Mouse (Mus musculus) neural tube, embryonic 11.5 days (tissue): ENCODE measurements around the gene Ngrn. TPM values are rescaled to one million over a fixed set of nuclear protein-coding genes. Genes with fewer than 3 reads are reported as not detected.

Experiments
- ATAC-seq: fragments of 200-750 bp; cut with Nextera tagmentation; 2 replicates; pipeline ENCODE4 v1.8.0; 2017; ENCODE audit warnings: moderate number of reproducible peaks, mild to moderate bottlenecking, moderate TSS enrichment, moderate library complexity; ENCODE audit not compliant: insufficient read depth, low FRiP score, low TSS enrichment
- DNase-seq: peaks from one replicate; pipeline ENCODE4 v3.0.0-alpha.2; 2015; ENCODE audit warnings: low spot score
- H3K27ac ChIP-seq: fragments of 300-500 bp; sonication (generic); 2 replicates; pipeline ENCODE4 v1.5.1; 2014; ENCODE audit warnings: low read depth, mild to moderate bottlenecking, low read length
- H3K27me3 ChIP-seq: fragments of 300-500 bp; sonication (generic); 2 replicates; pipeline ENCODE4 v1.6.1; 2014; ENCODE audit warnings: mild to moderate bottlenecking, low read length, mixed read lengths; ENCODE audit not compliant: control insufficient read depth, insufficient read depth
- H3K36me3 ChIP-seq: fragments of 300-500 bp; sonication (generic); 2 replicates; pipeline ENCODE4 v1.6.1; 2014; ENCODE audit warnings: mild to moderate bottlenecking, low read length, moderate library complexity, mixed read lengths; ENCODE audit not compliant: control insufficient read depth, insufficient read depth
- H3K4me1 ChIP-seq: fragments of 300-500 bp; sonication (generic); 2 replicates; pipeline ENCODE4 v1.6.1; 2014; ENCODE audit warnings: low read length, mixed read lengths; ENCODE audit not compliant: control insufficient read depth, insufficient read depth
- H3K4me2 ChIP-seq: fragments of 300-500 bp; sonication (generic); 2 replicates; pipeline ENCODE4 v1.6.1; 2014; ENCODE audit warnings: low read depth, mild to moderate bottlenecking, moderate library complexity
- H3K4me3 ChIP-seq: fragments of 300-500 bp; sonication (generic); 2 replicates; pipeline ENCODE4 v1.5.1; 2014; ENCODE audit warnings: low read depth, low read length
- H3K9ac ChIP-seq: fragments of 300-500 bp; sonication (generic); 2 replicates; pipeline ENCODE4 v1.6.1; 2014; ENCODE audit warnings: mild to moderate bottlenecking, low read length
- H3K9me3 ChIP-seq: fragments of 300-500 bp; sonication (generic); 2 replicates; pipeline ENCODE4 v1.6.1; 2016; ENCODE audit warnings: low read length; ENCODE audit not compliant: control insufficient read depth
- WGBS: fragments of 180-500 bp; shearing (Covaris S2); extraction: QIAGEN DNeasy Blood & Tissue Kit; methylation state at CpG from one replicate; pipeline ENCODE4 v1.1.7; 2014; 5-methylcytosine and 5-hydroxymethylcytosine counted together
- polyA plus RNA-seq: library from polyadenylated mRNA; unstranded; fragments of >200 nt; fragmentation: Nextera tagmentation; extraction: Ambion mirVana; gene quantifications from 2 replicates; pipeline ENCODE4 v1.2.1, GENCODE M21; 2014

Gene Ngrn
- polyA plus RNA-seq, 1 experiment from 2014 or later = 42.9 TPM

DNA sequence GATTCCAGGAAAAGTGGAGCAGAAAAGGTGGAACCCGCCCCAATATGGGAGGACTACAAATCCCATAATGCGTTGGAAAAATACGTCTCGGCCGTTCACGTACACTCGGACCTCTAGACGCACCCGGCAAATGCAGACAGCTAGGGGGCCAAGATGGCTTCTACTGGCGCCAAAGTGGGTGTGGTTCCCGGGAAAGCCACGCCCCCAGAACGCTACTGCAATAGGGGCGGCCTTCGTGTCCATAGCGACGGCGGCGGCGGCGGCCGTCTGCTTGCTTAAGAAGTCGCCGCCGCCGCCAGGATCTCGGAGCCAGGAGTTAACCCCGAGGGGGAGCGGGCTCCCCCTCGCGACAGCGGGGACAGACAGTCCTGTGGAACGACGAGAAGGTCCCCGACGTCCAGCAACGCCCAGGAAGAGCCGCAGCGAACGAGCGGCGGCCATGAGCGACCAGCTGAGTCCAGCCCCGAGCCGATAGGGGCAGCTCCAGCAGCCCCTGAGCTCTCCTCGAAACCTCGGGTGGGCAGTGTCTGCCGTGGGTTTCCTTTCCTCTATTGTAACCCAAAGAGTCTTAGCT lies 14.8 kb upstream of the Ngrn start, which contains the start of gene Ttll13:
Gene Ttll13, plus strand, starts transcription at position 229 of the 574 bp plus-strand sequence.
- peak within 1 kb of the TSS; percentile 46 for H3K4me3 ChIP-seq
- ATAC-seq (peak; percentile 94), DNase-seq (peak; percentile 98)
- no peaks in the 10 kb centered on the region; the same call in 1 of the 2 replicates for H3K9me3 ChIP-seq
- WGBS = 0% methylated on average over 48 of the region's 48 CpGs
- H3K36me3 ChIP-seq = no peaks in the 10 kb centered on the region
- H3K9ac ChIP-seq = peak within 1 kb of the TSS; percentile 41
- peak within 1 kb of the TSS; percentile 32 for H3K4me2 ChIP-seq
- H3K27ac ChIP-seq = peak within 1 kb of the TSS; percentile 28; the same call in 1 of the 2 replicates
- H3K27me3 ChIP-seq = no peaks in the 10 kb centered on the region
- H3K4me1 ChIP-seq = no peaks in the 10 kb centered on the region

GRCm38 (mm10) chr7:80246859-80247258 lies 14.2 kb upstream of the Ngrn start:
- Histone ChIP-seq H3K27me3 (no peaks in the 10 kb centered on the region), H3K9me3 (no peaks in the 10 kb centered on the region; the same call in 1 of the 2 replicates), H3K9ac (peak overlapping the region; percentile 41; the same call in 1 of the 2 replicates), H3K4me2 (peak overlapping the region; percentile 32), H3K4me1 (no peaks in the 10 kb centered on the region), H3K36me3 (no peaks in the 10 kb centered on the region), H3K4me3 (peak overlapping the region; percentile 46), H3K27ac (no peak overlapping the region)
- ATAC-seq (no peak), DNase-seq (no peak)
- 66% methylated on average over 7 of the region's 7 CpGs for WGBS

DNA sequence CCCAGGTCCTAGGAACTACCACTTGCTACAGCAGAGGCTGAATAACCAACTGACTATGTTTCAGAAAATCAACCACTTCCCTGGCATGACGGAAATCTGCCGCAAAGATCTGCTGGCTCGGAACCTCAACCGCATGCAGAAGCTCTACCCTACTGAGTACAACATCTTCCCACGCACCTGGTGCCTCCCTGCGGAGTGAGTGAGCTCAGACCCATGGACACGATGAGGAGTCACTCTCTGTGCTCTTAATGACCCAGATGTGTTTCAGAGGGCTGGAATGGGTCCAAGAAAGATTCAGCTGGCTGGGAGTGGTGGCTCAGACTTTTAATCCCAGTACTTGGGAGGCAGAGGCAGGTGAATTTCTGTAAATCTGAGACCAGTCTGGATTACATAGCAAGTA lies 8.6 kb upstream of the Ngrn start:
- no peak overlapping the region for H3K9ac ChIP-seq
- DNase-seq (no peak), ATAC-seq (no peak)
- H3K4me2 ChIP-seq = no peak overlapping the region
- no peaks in the 10 kb centered on the region; the same call in 1 of the 2 replicates for H3K27me3 ChIP-seq
- H3K4me3 ChIP-seq = no peak overlapping the region
- 84% methylated on average over 7 of the region's 7 CpGs for WGBS
- H3K36me3 ChIP-seq = no peaks in the 10 kb centered on the region
- no peaks in the 10 kb centered on the region for H3K9me3 ChIP-seq
- no peak overlapping the region for H3K27ac ChIP-seq
- no peaks in the 10 kb centered on the region for H3K4me1 ChIP-seq

- Histone ChIP-seq H3K4me1 (no peaks in the 10 kb centered on the region), H3K4me2 (no peak overlapping the region), H3K27ac (no peak overlapping the region), H3K4me3 (no peak overlapping the region), H3K9me3 (no peaks in the 10 kb centered on the region), H3K27me3 (no peaks in the 10 kb centered on the region; the same call in 1 of the 2 replicates), H3K36me3 (no peaks in the 10 kb centered on the region), H3K9ac (no peak overlapping the region)
- ATAC-seq (no peak), DNase-seq (no peak)
- 86% methylated on average over 11 of the region's 11 CpGs for WGBS
Observed at GRCm38 (mm10) chr7:80252886-80253285, 8.1 kb upstream of the Ngrn start.

DNA sequence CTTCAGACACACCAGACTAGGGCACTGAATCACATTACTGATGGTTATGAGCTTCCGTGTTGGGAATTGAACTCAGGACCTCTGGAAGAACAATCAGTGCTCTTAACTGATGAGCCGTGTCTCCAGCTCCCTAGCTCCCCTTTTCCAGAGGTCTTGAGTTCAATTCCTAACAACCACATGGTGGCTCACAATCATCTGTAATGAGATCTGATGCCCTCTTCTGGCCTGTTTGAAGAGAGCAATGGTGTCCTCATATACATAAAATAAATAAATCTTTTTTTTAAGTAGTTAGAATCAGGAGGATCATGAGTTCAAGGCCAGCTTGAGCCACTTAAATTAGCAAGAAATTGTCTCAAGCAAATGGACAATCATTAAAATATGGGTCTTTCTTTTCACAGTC lies 5.0 kb upstream of the Ngrn start:
- WGBS = 81% methylated on average over 2 of the region's 2 CpGs
- no peak for ATAC-seq
- H3K27me3 ChIP-seq = no peaks in the 10 kb centered on the region; the same call in 1 of the 2 replicates

DNA sequence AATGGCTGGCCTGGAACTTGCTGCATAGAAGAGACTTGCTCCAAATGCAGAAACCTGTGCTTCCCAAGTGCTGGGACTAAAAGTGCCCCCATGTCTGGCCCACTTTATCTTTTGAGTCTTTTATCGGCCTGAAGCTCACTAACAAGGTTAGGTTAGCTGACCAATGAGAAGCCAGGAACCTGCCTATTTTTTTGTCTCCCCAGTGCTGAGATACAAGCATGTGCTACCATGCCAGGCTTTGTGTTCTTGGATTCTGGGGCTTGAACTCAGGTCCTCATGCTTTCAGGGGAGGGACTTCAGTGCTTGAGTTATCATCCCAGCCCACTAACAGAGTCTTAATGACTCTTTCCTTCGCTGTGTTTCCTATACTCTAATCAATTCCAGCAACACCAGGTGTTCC lies 3.3 kb upstream of the Ngrn start:
- DNase-seq = no peak
- ATAC-seq = no peak
- Histone ChIP-seq H3K27ac (no peak overlapping the region), H3K27me3 (no peaks in the 10 kb centered on the region; the same call in 1 of the 2 replicates), H3K4me1 (peaks cover 7% of the 10 kb centered on the region), H3K4me2 (no peak overlapping the region), H3K9ac (no peak overlapping the region), H3K36me3 (no peaks in the 10 kb centered on the region), H3K4me3 (no peak overlapping the region), H3K9me3 (no peaks in the 10 kb centered on the region)
- 69% methylated on average over 2 of the region's 2 CpGs for WGBS

More for the DNA sequence above, 5.0 kb upstream of the Ngrn start:
- H3K9ac ChIP-seq = no peak overlapping the region
- no peaks in the 10 kb centered on the region for H3K36me3 ChIP-seq
- no peak overlapping the region for H3K4me3 ChIP-seq
- H3K9me3 ChIP-seq = no peaks in the 10 kb centered on the region
- no peak for DNase-seq
- H3K4me1 ChIP-seq = no peaks in the 10 kb centered on the region
- H3K4me2 ChIP-seq = no peak overlapping the region
- no peak overlapping the region for H3K27ac ChIP-seq

DNA sequence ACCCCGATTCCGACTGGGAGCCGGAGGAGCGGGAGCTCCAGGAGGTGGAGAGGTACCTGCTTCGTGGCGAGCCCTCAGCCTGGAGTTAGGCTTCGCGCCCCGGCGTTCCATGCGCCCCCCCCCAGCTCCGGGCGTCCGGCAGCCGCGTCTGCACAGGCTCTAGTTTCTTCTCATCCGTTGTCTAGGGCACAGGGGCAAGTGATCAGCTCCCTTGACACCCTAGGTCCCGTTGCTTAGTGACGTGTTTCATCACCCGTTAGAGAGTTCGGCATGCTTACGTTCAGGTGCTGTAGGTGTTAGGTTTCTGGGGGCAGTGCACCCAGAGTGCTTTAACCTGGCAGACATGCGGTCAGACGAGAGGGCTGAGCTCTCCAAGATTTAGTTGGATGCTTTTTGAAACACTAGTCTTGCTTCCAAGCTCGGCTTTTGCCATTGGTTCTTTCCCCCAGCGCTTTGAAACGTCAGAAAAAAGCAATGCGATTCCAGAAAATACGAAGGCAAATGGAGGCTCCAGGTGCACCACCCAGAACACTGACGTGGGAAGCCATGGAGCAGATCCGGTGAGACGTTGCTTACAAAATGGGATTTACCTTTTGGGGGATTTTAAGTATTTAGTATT lies 466 bp downstream of the Ngrn start:
- H3K4me3 ChIP-seq = peak overlapping the region; percentile 91
- ATAC-seq = peak; percentile 38; the same call in 1 of the 2 replicates
- H3K27me3 ChIP-seq = no peaks in the 10 kb centered on the region; the same call in 1 of the 2 replicates
- H3K9me3 ChIP-seq = no peaks in the 10 kb centered on the region
- 0 out of 2 replicates have a peak overlapping the region, but pooled peaks have one; percentile 34 for H3K27ac ChIP-seq
- no peak for DNase-seq
- WGBS = under 1% methylated on average over 32 of the region's 32 CpGs
- H3K36me3 ChIP-seq = peaks cover 4% of the 10 kb centered on the region; the same call in 1 of the 2 replicates
- H3K9ac ChIP-seq = peak overlapping the region; percentile 90
- peak overlapping the region; percentile 85 for H3K4me2 ChIP-seq
- H3K4me1 ChIP-seq = peaks cover 7% of the 10 kb centered on the region

GRCm38 (mm10) chr7:80264606-80265005 lies 3.6 kb downstream of the Ngrn start:
- Histone ChIP-seq H3K36me3 (peaks cover 8% of the 10 kb centered on the region), H3K4me2 (no peak overlapping the region), H3K4me1 (peaks cover 11% of the 10 kb centered on the region), H3K9ac (no peak overlapping the region), H3K27me3 (no peaks in the 10 kb centered on the region), H3K4me3 (no peak overlapping the region), H3K27ac (no peak overlapping the region), H3K9me3 (no peaks in the 10 kb centered on the region)
- ATAC-seq = no peak
- DNase-seq = no peak
- WGBS = 94% methylated on average over 12 of the region's 12 CpGs

- DNase-seq (no peak), ATAC-seq (no peak)
- Histone ChIP-seq H3K27ac (no peak overlapping the region), H3K4me1 (peaks cover 13% of the 10 kb centered on the region), H3K4me2 (no peak overlapping the region), H3K9me3 (no peaks in the 10 kb centered on the region), H3K27me3 (no peaks in the 10 kb centered on the region), H3K4me3 (no peak overlapping the region), H3K9ac (no peak overlapping the region), H3K36me3 (peaks cover 8% of the 10 kb centered on the region)
- WGBS = 68% methylated on average over 1 of the region's 1 CpGs
Observed at GRCm38 (mm10) chr7:80267764-80268163, 6.7 kb downstream of the Ngrn start.
